Mouse (Mus musculus) MEL (cell line): ENCODE results near the gene Eef1a1. TPM values are rescaled to one million over a fixed set of nuclear protein-coding genes. Genes with fewer than 3 reads are reported as not detected.

ENCODE experiments used
- DNase-seq: peaks from one replicate; pipeline ENCODE4 v3.0.0; 2011; ENCODE audit warnings: low read depth, low spot score
- H3K27ac ChIP-seq: 2 replicates; pipeline ENCODE4 v1.5.1; 2012; ENCODE audit warnings: low read depth, mild to moderate bottlenecking, control low read depth, low read length, moderate library complexity; ENCODE audit not compliant: control insufficient read depth
- H3K27me3 ChIP-seq, 2 experiments: fragments of 150-350 bp in 1 of 2; sonication (generic) in 1 of 2; 2 replicates each; pipeline ENCODE4 v1.6.1; 2012; ENCODE audit warnings: low read length in 2 of 2, mild to moderate bottlenecking in 2 of 2, improper control_type of control experiment in 1 of 2, moderate library complexity in 1 of 2; ENCODE audit not compliant: insufficient read depth in 2 of 2, control insufficient read depth in 1 of 2
- H3K36me3 ChIP-seq, 2 experiments: 2 replicates each; pipeline ENCODE4 v1.6.1; 2012 to 2014; ENCODE audit warnings: low read length in 2 of 2, improper control_type of control experiment in 1 of 2, inconsistent platforms in 1 of 2, mild to moderate bottlenecking in 1 of 2; ENCODE audit not compliant: insufficient read depth in 2 of 2, control insufficient read depth in 1 of 2
- H3K4me1 ChIP-seq, 2 experiments: fragments of 150-350 bp in 1 of 2; sonication (generic) in 1 of 2; 2 replicates each; pipeline ENCODE4 v1.6.1; 2012; ENCODE audit warnings: low read length in 2 of 2, improper control_type of control experiment in 1 of 2, mild to moderate bottlenecking in 1 of 2; ENCODE audit not compliant: insufficient read depth in 2 of 2, control insufficient read depth in 1 of 2
- H3K4me3 ChIP-seq, 2 experiments: fragments of 150-350 bp in 1 of 2; sonication (generic) in 1 of 2; 2 replicates each; pipeline ENCODE4 v1.5.1; 2012; ENCODE audit warnings: low read depth in 2 of 2, low read length in 2 of 2, mild to moderate bottlenecking in 2 of 2, moderate library complexity in 2 of 2, control low read depth in 1 of 2, improper control_type of control experiment in 1 of 2; ENCODE audit not compliant: control insufficient read depth in 1 of 2, insufficient read depth in 1 of 2
- H3K79me2 ChIP-seq: 2 replicates; pipeline ENCODE4 v1.6.1; 2012; ENCODE audit warnings: mild to moderate bottlenecking, low read length, moderate library complexity; ENCODE audit not compliant: control insufficient read depth, poor library complexity, insufficient read depth
- H3K9ac ChIP-seq: 2 replicates; pipeline ENCODE4 v1.6.1; 2012; ENCODE audit warnings: low read depth, mild to moderate bottlenecking, control low read depth, low read length, moderate library complexity; ENCODE audit not compliant: control insufficient read depth, poor library complexity, severe bottlenecking
- H3K9me3 ChIP-seq: fragments of 150-350 bp; sonication (generic); replicated peaks from 2 replicates; pipeline ENCODE4 v1.6.1; 2012; ENCODE audit warnings: mild to moderate bottlenecking, low read length, improper control_type of control experiment, moderate library complexity; ENCODE audit not compliant: insufficient read depth
- BHLHE40 ChIP-seq: IDR thresholded peaks from 2 replicates; pipeline ENCODE4 v1.6.1; 2012; ENCODE audit warnings: low read depth, mild to moderate bottlenecking, inconsistent platforms, low read length, improper control_type of control experiment, borderline replicate concordance
- CHD1 ChIP-seq: IDR thresholded peaks from 2 replicates; pipeline ENCODE4 v1.6.1; 2012; ENCODE audit warnings: low read depth, mild to moderate bottlenecking, inconsistent platforms, low read length, improper control_type of control experiment
- CHD2 ChIP-seq: IDR thresholded peaks from 2 replicates; pipeline ENCODE4 v1.6.1; 2011; ENCODE audit warnings: low read length, improper control_type of control experiment
- CTCF ChIP-seq, 3 experiments: IDR thresholded peaks in 2 of 3; conservative IDR thresholded peaks in 1 of 3; 2 replicates each; pipeline ENCODE4 v1.5.1; 2011 to 2012; ENCODE audit warnings: low read length in 3 of 3, low read depth in 2 of 3, mild to moderate bottlenecking in 2 of 3, improper control_type of control experiment in 1 of 3, inconsistent platforms in 1 of 3, mixed read lengths in 1 of 3, moderate library complexity in 1 of 3; ENCODE audit not compliant: control insufficient read depth in 1 of 3, insufficient read depth in 1 of 3, poor library complexity in 1 of 3, severe bottlenecking in 1 of 3
- E2F4 ChIP-seq: IDR thresholded peaks from 2 replicates; pipeline ENCODE4 v1.6.1; 2011; ENCODE audit warnings: low read depth, low read length, improper control_type of control experiment, borderline replicate concordance
- ELF1 ChIP-seq: IDR thresholded peaks from 2 replicates; pipeline ENCODE4 v1.6.1; 2014; ENCODE audit warnings: low read depth, mild to moderate bottlenecking, inconsistent platforms, low read length, improper control_type of control experiment, moderate library complexity
- EP300 ChIP-seq, 2 experiments: IDR thresholded peaks; 2 replicates each; pipeline ENCODE4 v1.6.1; 2011; ENCODE audit warnings: improper control_type of control experiment in 2 of 2, low read length in 2 of 2, low read depth in 1 of 2, mild to moderate bottlenecking in 1 of 2
- ETS1 ChIP-seq: IDR thresholded peaks from 2 replicates; pipeline ENCODE4 v1.6.1; 2012; ENCODE audit warnings: low read depth, mild to moderate bottlenecking, inconsistent platforms, low read length, improper control_type of control experiment, moderate library complexity
- GATA1 ChIP-seq: IDR thresholded peaks from 2 replicates; pipeline ENCODE4 v1.6.1; 2011; ENCODE audit warnings: low read depth, low read length, improper control_type of control experiment
- HCFC1 ChIP-seq: IDR thresholded peaks from 2 replicates; pipeline ENCODE4 v1.6.1; 2012; ENCODE audit warnings: low read depth, mild to moderate bottlenecking, inconsistent platforms, low read length, improper control_type of control experiment, moderate library complexity
- JUND ChIP-seq: IDR thresholded peaks from 2 replicates; pipeline ENCODE4 v1.6.1; 2011; ENCODE audit warnings: low read depth, mild to moderate bottlenecking, improper control_type of control experiment, low read length
- KAT2A ChIP-seq: conservative IDR thresholded peaks from 2 replicates; pipeline ENCODE4 v1.6.1; 2012; ENCODE audit warnings: low read depth, low read length, improper control_type of control experiment, inconsistent platforms
- MAFK ChIP-seq: IDR thresholded peaks from 2 replicates; pipeline ENCODE4 v1.6.1; 2011; ENCODE audit warnings: low read depth, mild to moderate bottlenecking, low read length, improper control_type of control experiment, borderline replicate concordance
- MAX ChIP-seq: IDR thresholded peaks from 2 replicates; pipeline ENCODE4 v1.6.1; 2011; ENCODE audit warnings: low read length, improper control_type of control experiment
- MAZ ChIP-seq: IDR thresholded peaks from 2 replicates; pipeline ENCODE4 v1.6.1; 2012; ENCODE audit warnings: low read depth, mild to moderate bottlenecking, inconsistent platforms, low read length, improper control_type of control experiment
- MEF2A ChIP-seq: IDR thresholded peaks from 2 replicates; pipeline ENCODE4 v1.6.1; 2014; ENCODE audit warnings: low read depth, mild to moderate bottlenecking, inconsistent platforms, low read length, improper control_type of control experiment; ENCODE audit not compliant: poor library complexity, insufficient replicate concordance, severe bottlenecking; ENCODE audit errors: extremely low read depth
- MXI1 ChIP-seq: IDR thresholded peaks from 2 replicates; pipeline ENCODE4 v1.6.1; 2011; ENCODE audit warnings: mild to moderate bottlenecking, low read depth, low read length, improper control_type of control experiment
- MYB ChIP-seq: IDR thresholded peaks from 2 replicates; pipeline ENCODE4 v1.6.1; 2011; ENCODE audit warnings: mild to moderate bottlenecking, low read depth, low read length, improper control_type of control experiment
- MYC ChIP-seq: IDR thresholded peaks from 2 replicates; pipeline ENCODE4 v1.6.1; 2011; ENCODE audit warnings: low read depth, mild to moderate bottlenecking, low read length, improper control_type of control experiment, moderate library complexity
- NELFE ChIP-seq: IDR thresholded peaks from 2 replicates; pipeline ENCODE4 v1.6.1; 2011; ENCODE audit warnings: low read depth, low read length, improper control_type of control experiment
- POLR2A ChIP-seq, 2 experiments: IDR thresholded peaks; 2 replicates each; pipeline ENCODE4 v1.6.1; 2011 to 2012; ENCODE audit warnings: low read length in 2 of 2, mild to moderate bottlenecking in 2 of 2, control low read depth in 1 of 2, improper control_type of control experiment in 1 of 2, low read depth in 1 of 2, moderate library complexity in 1 of 2; ENCODE audit not compliant: control insufficient read depth in 1 of 2, insufficient read depth in 1 of 2, poor library complexity in 1 of 2
- POLR2AphosphoS2 ChIP-seq: IDR thresholded peaks from 2 replicates; pipeline ENCODE4 v1.6.1; 2011; ENCODE audit warnings: low read length, improper control_type of control experiment
- POLR2AphosphoS5 ChIP-seq: IDR thresholded peaks from 2 replicates; pipeline ENCODE4 v1.6.1; 2012; ENCODE audit warnings: low read depth, borderline replicate concordance, mild to moderate bottlenecking, inconsistent platforms, low read length, moderate library complexity, mixed read lengths
- RCOR1 ChIP-seq: IDR thresholded peaks from 2 replicates; pipeline ENCODE4 v1.6.1; 2012; ENCODE audit warnings: low read depth, mild to moderate bottlenecking, inconsistent platforms, low read length, improper control_type of control experiment
- SIN3A ChIP-seq: IDR thresholded peaks from 2 replicates; pipeline ENCODE4 v1.6.1; 2012; ENCODE audit warnings: low read length, improper control_type of control experiment, inconsistent platforms
- SMC3 ChIP-seq: IDR thresholded peaks from 2 replicates; pipeline ENCODE4 v1.6.1; 2011; ENCODE audit warnings: low read depth, low read length, improper control_type of control experiment
- TBP ChIP-seq: IDR thresholded peaks from 2 replicates; pipeline ENCODE4 v1.8.0; 2011; ENCODE audit warnings: low read depth, low read length, improper control_type of control experiment
- UBTF ChIP-seq: IDR thresholded peaks from 2 replicates; pipeline ENCODE4 v1.6.1; 2012; ENCODE audit warnings: low read depth, mild to moderate bottlenecking, inconsistent platforms, low read length, improper control_type of control experiment, moderate library complexity, borderline replicate concordance; ENCODE audit not compliant: insufficient read depth
- USF2 ChIP-seq, 2 experiments: IDR thresholded peaks; 2 replicates each; pipeline ENCODE4 v1.6.1; 2011 to 2012; ENCODE audit warnings: improper control_type of control experiment in 2 of 2, low read length in 2 of 2, borderline replicate concordance in 1 of 2, inconsistent platforms in 1 of 2, low read depth in 1 of 2, mild to moderate bottlenecking in 1 of 2; ENCODE audit not compliant: insufficient read depth in 1 of 2
- ZC3H11A ChIP-seq: IDR thresholded peaks from 2 replicates; pipeline ENCODE4 v1.6.1; 2012; ENCODE audit warnings: low read depth, mild to moderate bottlenecking, inconsistent platforms, low read length, improper control_type of control experiment
- ZMIZ1 ChIP-seq: IDR thresholded peaks from 2 replicates; pipeline ENCODE4 v1.6.1; 2012; ENCODE audit warnings: low read depth, mild to moderate bottlenecking, inconsistent platforms, low read length, improper control_type of control experiment, moderate library complexity
- ZNF384 ChIP-seq: IDR thresholded peaks from 2 replicates; pipeline ENCODE4 v1.6.1; 2012; ENCODE audit warnings: low read depth, mild to moderate bottlenecking, inconsistent platforms, low read length, improper control_type of control experiment
- polyA plus RNA-seq, 2 experiments: library from polyadenylated mRNA; stranded (reverse) in 1 of 2; unstranded in 1 of 2; fragments of >175 nt in 1 of 2; fragments of >200 nt in 1 of 2; gene quantifications; 2 replicates each; pipeline versions ENCODE4 v1.2.1 to v1.2.4; 2012; ENCODE audit warnings: low replicate concordance in 2 of 2, low read depth in 1 of 2; ENCODE audit not compliant: insufficient read length in 2 of 2, insufficient read depth in 1 of 2, missing spikeins in 1 of 2
- total RNA-seq: library from RNA; depleted of rRNA; stranded (reverse); fragments of 300-350 nt; gene quantifications from 2 replicates; pipeline ENCODE4 v1.2.3, GENCODE M21; 2012

Eef1a1 gene
- total and polyA plus RNA-seq, 3 experiments = 11,701 to 60,504 (median 13,182) TPM

- peak in 1 of 2 experiments; percentile 61; a peak in 1 of 4 replicates for TF ChIP-seq POLR2A (IDR thresholded peaks at IDR 0.05; ENCODE audit: control insufficient read depth in 1 of 2, insufficient read depth in 1 of 2, low read depth in 1 of 2, low read length in 2 of 2, poor library complexity in 1 of 2)
These were observed 11.9 kb downstream of the Eef1a1 start (continued) for GRCm38 (mm10) chr9:78477021-78477551.

DNA sequence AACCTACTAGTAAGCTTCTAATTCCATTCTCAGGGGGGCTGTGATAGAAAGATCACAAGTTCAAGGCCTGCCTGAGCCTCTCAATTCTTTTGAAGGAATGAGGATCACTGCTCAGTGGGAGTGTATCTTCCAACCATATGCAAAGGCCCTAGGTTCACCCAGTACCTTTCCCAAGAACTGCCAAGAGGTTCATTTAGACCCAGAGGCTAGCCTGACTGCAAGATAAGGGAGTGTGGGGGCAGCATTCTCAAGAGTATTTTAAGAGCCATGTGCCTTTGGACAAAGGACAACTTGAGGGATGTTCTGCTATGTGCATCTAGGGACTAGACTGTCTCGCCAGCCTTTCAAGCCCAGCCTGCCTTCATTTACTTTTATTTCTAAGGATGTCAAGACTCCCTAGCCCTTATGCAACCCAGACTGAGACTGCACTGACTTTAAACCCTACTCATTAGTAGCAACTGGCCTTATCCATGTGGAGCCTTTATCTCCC lies 12.4 kb downstream of the Eef1a1 start:
- peak overlapping the region; percentile 44; the same call in 1 of the 2 replicates for H3K27ac ChIP-seq
- H3K9ac ChIP-seq = no peak overlapping the region
- no peaks in the 10 kb centered on the region for H3K9me3 ChIP-seq
- no peak overlapping the region for H3K4me3 ChIP-seq
- no peaks in the 10 kb centered on the region for H3K27me3 ChIP-seq
- no peaks in the 10 kb centered on the region for H3K4me1 ChIP-seq
- peak; percentile 87 for DNase-seq
- H3K79me2 ChIP-seq = peaks cover 30% of the 10 kb centered on the region
- H3K36me3 ChIP-seq = peaks cover 10 to 12% of the 10 kb centered on the region in 2 experiments
- TF ChIP-seq ZMIZ1 = peak; percentile 86; the same call in 1 of the 2 replicates
- TF ChIP-seq ETS1 = peak; percentile 67
- no peak; a peak in 1 of 6 replicates for TF ChIP-seq CTCF (IDR thresholded peaks at IDR 0.05 in 2 of 3, conservative IDR thresholded peaks at IDR 0.05 in 1 of 3; ENCODE audit: control insufficient read depth in 1 of 3, insufficient read depth in 1 of 3, low read depth in 2 of 3, low read length in 3 of 3, poor library complexity in 1 of 3, severe bottlenecking in 1 of 3)
- TF ChIP-seq UBTF = no peak
- TF ChIP-seq USF2 (IDR thresholded peaks at IDR 0.05; ENCODE audit: borderline replicate concordance in 1 of 2, insufficient read depth in 1 of 2, low read depth in 1 of 2, low read length in 2 of 2) = 0 out of 4 replicates have a peak, but pooled peaks of 1 of the 2 experiments have one; percentile 38
- peak; percentile 83; the same call in 1 of the 2 replicates for TF ChIP-seq MAZ
- TF ChIP-seq SIN3A = peak; percentile 72
- TF ChIP-seq MXI1 = peak; percentile 77
- 0 out of 2 replicates have a peak, but pooled peaks have one; percentile 62 for TF ChIP-seq MYC
- 0 out of 2 replicates have a peak, but pooled peaks have one; percentile 11 for TF ChIP-seq TBP
- TF ChIP-seq ZC3H11A = no peak
- no peak for TF ChIP-seq GATA1
- peak; percentile 67; the same call in 1 of the 2 replicates for TF ChIP-seq E2F4
- 0 out of 4 replicates have a peak, but pooled peaks of 1 of the 2 experiments have one; percentile 38 for TF ChIP-seq EP300 (IDR thresholded peaks at IDR 0.05; ENCODE audit: low read depth in 1 of 2, low read length in 2 of 2)
- TF ChIP-seq SMC3 = peak; percentile 30
- TF ChIP-seq NELFE = peak; percentile 67; the same call in 1 of the 2 replicates
- no peak for TF ChIP-seq ZNF384
- peak; percentile 100 for TF ChIP-seq POLR2AphosphoS2
- TF ChIP-seq POLR2AphosphoS5 = peak; percentile 89; the same call in 1 of the 2 replicates
- peak; percentile 55; the same call in 1 of the 2 replicates for TF ChIP-seq KAT2A
- TF ChIP-seq BHLHE40 = peak; percentile 48; the same call in 1 of the 2 replicates
- peak; percentile 13; the same call in 1 of the 2 replicates for TF ChIP-seq MEF2A
- no peak for TF ChIP-seq CHD1
- TF ChIP-seq MAFK = peak; percentile 72
- TF ChIP-seq ELF1 = 0 out of 2 replicates have a peak, but pooled peaks have one; percentile 5
- no peak for TF ChIP-seq HCFC1
- peak; percentile 89 for TF ChIP-seq CHD2
- TF ChIP-seq RCOR1 = peak; percentile 83
- 0 out of 2 replicates have a peak, but pooled peaks have one; percentile 46 for TF ChIP-seq JUND
- TF ChIP-seq MYB = peak; percentile 75
- peak; percentile 70 to 94; a peak in 3 of 4 replicates for TF ChIP-seq POLR2A (IDR thresholded peaks at IDR 0.05; ENCODE audit: control insufficient read depth in 1 of 2, insufficient read depth in 1 of 2, low read depth in 1 of 2, low read length in 2 of 2, poor library complexity in 1 of 2)
- TF ChIP-seq MAX = peak; percentile 76
- TF ChIP-seq, all 39 proteins: peak for 25
